Mouse (Mus musculus) gastrocnemius, postnatal 4 days (tissue): ENCODE measurements around the gene Tex50. TPM values are rescaled to one million over a fixed set of nuclear protein-coding genes. Genes with fewer than 3 reads are reported as not detected.
A peak's percentile ranks its signal among the peaks of the same experiment; 100 is the strongest.
"Not testable (repeated sequence)": the region's sequence is repeated elsewhere in the genome, so short reads cannot be mapped to it uniquely, and the experiment has no call there.

Source experiments
- DNase-seq, 2 experiments: peaks; one replicate each; pipeline ENCODE4 v3.0.0; 2021 to 2022; ENCODE audit warnings: low spot score in 2 of 2, mixed read lengths in 2 of 2
- long read RNA-seq, 2 experiments: library from polyadenylated mRNA; stranded (forward); transcript quantifications; one replicate each; pipeline ENCODE4 v2.0.0; 2021
- total RNA-seq, 2 experiments: library from RNA; stranded (reverse); gene quantifications; 2 replicates each; pipeline ENCODE4 v1.2.3; 2021

The Tex50 gene
- total RNA-seq = not detected
- long read RNA-seq, experiment 1 = 0 reads
- long read RNA-seq, experiment 2 = 0 reads

DNA sequence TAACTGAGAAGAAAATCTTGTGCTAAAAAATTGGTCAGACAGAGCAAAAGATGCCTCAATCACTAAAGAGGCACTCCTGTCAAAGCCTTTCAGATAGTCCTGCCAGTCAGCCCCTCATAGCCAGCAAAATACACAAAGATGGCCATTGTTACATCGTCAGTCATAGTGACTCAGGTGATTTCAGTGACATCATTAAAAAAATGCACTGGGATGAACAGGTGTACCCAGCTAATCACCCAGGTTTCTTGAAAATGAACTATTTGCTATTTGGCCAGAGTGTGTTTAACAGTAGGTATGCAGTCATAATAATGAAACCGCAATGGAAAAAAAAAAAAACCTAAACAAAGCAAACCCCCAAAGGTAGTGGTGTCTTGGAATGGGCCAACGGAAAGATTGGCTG lies at the start of gene Tex50:
Tex50 (minus strand) TSS at position 101 of the 400 bp plus-strand sequence.
- no peak for DNase-seq

DNA sequence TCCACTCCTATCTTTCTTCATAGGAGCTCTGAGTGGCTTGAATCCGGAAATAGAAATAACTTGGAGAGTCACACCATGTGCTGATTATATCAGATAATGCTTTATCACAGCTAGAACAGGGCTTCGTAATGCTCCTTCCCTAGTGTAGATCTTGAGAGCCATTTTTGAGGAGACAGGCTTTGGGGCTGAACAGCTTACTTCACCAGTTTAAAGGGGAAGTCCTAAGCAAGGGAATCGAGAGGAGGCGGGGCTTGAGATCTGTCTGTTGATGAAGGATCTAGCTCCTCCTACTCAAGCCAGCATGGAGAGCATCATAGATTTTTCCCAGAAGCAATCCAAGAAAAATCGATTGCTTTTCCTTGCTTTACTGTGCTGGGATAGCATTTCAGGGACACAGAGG lies 40.7 kb upstream of the Tex50 start:
- DNase-seq = no peak

DNA sequence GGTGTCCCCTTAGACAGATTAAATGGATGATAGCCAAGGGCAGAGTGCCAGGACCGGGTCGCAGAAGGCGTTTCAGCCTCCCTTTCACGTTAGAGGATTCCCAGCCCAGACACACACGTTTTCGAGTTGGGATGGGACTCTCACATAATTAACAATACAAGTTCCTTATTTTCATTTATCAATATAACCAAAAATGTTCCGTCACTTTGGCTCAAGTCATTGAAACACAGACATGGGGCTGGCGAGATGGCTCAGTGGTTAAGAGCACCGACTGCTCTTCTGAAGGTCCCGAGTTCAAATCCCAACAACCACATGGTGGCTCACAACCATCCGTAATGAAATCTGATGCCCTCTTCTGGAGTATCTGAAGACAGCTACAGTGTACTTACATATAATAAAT lies 37.2 kb upstream of the Tex50 start:
- not testable (repeated sequence) for DNase-seq

DNA sequence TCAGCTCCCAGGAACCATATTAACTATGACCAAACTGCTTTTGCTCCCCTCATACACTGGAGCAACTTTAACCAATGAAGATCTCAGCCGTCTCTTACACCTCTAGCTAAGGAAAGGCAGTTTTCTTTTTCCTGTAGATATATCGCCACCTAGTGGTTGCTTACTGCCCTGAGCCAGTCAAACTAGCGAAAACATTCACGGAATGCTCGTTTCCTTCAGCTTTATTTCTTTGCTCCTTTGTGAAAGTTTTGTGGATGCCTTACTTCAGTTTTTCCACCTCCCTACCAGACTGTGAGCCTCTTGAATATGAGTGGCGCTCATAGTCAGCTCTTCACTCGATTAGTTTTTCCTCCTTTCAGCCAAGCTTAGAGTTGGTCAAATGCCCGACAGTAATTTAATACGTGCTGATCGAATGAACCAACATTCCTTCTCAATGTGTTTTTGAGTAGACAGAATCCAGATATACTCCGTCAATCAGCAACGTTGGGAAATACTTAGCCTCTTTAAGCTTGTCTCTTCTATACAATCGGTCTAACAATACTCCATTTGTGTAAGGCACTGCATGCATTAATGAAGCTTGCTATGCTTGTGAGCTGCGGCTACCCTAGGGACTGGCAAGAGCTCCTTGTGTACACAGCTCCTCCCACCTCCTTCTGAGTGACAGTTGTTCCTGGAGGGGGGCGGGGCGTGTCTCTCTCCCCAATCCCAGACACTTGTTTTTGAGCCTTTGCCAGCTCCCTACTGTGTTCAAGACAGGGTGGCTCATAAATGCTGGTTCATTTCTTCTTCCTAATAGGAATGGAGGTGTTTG lies 36.6 kb upstream of the Tex50 start:
- peak; percentile 50 to 78 for DNase-seq

DNA sequence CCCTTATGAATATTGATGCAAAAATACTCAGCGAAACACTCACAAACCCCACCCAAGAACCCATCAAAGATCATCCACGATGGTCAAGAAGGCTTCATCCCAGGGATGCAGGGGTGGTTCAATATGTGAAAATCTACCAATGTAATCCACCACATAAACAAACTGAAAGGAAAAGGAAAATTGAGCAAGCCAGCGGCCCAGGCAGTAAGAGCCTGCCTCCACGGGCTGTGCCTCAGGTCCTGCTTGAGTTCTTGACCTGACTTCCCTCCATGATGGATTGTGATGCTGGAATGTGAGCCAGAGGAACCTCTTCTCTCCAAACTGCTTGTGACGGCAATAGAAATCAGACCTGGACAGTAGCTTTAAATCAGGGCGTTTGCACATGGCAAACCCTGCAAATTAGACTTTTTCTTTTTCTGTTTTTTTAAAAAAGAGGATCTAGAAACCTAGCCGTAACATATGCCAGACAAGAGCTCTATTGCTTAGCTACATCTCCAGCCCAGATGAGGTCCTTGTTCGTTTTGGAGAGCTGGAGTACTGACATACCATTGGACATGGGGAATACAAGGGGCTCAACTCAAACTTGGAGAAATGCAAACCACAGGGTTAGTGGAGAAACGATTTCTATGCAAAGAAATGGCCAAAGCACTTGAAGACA lies 31.3 kb upstream of the Tex50 start:
- no peak for DNase-seq

DNA sequence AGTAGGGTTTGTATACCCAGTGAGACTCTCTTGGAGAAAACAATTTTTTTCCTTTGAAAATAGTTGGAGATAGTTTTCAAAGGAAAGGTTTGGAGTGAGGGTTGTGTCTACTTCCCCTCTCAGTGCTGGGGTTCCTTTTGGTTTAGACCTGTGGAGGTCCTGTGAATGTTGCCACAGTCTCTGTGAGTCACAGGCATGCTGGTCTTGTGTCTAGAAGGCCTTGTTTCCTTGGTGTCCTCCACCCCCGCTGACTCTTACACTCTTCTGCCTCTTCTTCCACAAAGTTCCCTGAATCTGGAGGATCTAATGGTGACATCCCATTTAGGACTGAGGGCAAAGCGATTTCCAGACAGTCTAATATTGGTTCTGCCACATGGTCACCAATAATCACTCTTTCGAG lies 26.3 kb upstream of the Tex50 start:
- no peak for DNase-seq

DNA sequence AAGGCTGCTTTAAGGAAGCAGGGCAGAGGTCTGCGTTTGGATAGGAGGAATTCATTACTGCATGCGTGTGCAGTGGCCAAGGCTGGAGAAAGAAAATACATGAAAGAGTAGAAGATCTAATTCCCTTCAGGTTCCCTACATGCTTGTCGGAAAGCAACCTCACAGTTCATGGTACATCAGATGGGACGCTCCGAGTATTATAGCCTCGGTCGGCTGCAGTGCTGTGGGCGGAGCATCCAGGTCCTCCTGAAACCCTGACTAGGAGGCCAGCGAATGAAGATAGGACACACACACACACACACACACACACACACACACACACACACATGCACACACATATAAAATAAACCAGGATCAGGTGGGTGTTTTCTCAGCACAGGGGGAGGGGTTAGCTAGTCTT lies 24.6 kb upstream of the Tex50 start:
- no peak for DNase-seq

DNA sequence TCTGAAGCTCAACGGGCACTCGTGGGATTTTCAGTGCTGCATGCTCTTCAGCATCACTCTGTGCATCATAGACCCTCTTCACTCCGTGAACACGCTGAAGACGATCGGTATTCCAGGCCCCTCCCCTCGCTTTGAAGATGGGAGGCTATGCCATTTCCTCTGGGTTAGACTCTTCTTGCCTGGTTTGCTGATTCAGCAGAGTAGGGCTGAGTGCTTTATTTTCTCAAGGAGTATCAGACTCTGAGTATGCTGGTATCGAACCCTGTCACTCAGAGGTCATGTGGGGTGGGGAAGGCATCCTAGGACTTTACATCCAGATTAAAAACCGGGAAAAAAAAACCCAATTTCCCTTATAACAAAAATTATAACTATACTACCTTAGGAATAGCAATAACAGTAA lies 23.3 kb upstream of the Tex50 start:
- DNase-seq = no peak

DNA sequence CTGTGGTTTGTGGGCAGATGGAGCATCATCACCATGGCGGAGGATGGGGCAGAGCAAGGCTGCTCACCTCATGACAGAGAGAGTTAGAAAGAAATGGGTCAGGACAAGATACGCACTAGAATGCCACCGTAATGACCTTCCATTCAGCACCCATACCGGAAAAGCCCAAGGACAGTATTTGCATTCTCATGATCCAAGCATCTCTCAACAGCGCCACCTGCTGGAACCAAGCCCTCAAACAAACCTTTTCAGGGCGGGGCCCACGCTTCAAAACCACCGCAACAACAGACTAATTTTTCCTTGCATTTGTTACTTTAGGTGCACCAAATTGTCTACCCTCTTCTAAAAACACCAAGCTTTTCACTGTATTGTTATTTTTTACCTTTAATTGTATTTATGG lies 21.6 kb upstream of the Tex50 start:
- peak in 1 of 2 experiments; percentile 39 for DNase-seq

DNA sequence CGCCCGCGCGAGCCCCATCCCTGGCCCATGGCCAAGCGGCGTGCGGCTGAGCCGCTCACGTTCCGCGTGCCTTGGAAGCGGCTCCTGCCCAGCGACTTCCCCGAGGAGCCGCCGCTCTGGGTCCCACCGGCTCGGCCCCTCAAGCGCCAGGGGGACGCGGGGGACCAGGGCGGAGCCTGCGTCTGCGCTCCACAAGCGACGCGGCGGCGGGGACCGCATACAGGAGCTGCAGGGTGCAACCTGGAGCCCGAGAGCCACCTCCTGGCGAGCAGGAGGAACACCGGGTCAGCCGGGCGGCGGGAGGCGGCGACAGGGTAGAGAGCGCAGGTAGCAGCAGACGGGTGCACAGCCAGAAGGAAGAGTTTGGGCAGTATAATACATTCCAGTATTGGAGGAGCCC lies 11.5 kb upstream of the Tex50 start:
- DNase-seq = peak; percentile 26 to 56

DNA sequence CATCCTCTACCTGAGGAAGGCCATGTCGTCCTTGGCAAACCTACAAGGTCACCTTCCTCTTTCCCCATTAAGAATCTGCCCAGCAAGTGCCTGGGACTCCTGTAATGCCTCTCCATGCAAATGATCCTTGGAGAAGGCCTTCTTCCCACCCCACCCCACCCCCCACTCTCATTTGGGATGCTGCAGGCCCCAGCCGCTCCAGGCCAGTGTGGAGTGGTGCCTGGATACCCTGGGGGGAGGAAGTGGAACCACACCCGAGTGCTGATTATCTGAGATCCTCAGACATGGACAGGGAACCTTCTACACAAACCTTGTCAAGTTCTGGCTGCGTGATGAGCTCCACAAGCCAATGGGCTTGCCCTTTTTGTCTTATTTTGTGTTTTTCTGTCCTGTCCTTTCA lies 1.2 kb upstream of the Tex50 start:
- DNase-seq = no peak

DNA sequence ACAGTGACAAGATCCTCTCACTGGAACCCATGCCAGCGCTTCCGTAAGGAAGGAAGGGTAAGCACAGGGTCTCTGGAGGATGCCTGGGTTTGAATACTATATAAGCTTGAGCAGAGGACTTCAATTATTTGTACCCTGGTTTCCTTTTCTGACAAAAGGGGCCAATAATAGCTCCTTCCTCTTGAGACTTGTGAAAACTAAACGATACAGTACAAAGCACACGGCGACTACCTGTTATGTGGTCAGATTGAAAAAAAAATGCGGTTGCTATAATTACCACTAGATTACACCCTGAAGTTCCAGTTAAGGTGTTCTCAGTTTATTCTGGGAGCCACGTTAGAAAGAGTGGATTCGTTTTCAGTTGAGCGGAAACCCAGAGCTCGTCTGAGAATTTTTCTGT lies 2.6 kb downstream of the Tex50 start:
- no peak for DNase-seq

DNA sequence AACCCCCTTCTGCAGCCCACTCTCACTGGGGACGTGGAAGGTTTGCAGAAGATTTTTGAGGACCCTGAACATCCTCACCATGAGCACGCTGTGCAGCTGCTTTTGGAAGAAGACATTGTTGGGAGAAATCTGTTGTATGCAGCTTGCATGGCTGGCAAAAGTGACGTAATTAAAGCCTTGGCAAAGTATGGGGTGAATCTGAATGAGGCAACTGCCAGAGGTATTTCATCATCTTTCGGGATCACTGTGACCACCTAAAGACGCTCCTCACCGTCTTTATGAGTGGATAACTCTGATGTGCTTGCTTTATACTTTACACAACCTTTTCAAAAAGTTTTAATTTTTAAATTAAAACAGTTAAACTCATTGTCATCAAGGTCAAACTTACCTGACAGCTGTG lies 8.0 kb downstream of the Tex50 start:
- DNase-seq = no peak

DNA sequence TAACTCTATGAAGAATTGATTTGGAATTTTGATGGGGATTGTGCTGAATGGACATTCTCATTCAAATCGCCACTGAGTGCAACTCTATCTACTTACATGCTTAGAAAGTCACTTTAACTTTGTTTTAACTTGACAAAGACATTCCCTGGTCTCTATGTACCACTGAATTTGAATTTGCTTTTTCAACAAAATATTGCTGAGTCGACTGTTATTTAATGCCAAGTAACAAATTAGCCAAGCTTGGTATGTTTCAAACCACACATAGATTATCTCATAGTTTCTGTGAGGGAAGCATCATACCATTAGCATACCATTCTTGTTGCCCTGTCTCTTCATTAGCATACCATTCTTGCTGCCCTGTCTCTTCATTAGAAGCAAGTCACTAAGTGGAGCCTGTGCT lies 11.2 kb downstream of the Tex50 start:
- DNase-seq = no peak

DNA sequence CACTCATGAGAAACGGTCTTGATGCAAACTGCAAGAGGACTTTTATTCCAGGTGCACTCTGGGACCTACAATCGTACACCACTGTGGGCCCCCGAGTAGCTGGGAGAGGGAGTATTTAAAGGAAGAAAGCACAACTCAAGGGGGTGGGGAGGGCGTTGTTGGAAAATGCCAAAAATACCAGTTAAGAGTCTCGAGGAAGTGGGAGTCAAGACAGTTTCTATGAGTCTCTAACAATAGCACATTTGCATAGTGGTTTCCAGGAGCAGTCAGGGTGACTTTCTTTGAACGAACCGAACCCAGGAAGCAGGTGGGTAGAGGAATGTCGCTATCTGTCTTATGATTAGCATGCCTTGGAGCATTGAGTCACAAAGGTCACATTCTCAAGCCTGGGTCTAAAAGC lies 13.5 kb downstream of the Tex50 start:
- not testable (repeated sequence) for DNase-seq

DNA sequence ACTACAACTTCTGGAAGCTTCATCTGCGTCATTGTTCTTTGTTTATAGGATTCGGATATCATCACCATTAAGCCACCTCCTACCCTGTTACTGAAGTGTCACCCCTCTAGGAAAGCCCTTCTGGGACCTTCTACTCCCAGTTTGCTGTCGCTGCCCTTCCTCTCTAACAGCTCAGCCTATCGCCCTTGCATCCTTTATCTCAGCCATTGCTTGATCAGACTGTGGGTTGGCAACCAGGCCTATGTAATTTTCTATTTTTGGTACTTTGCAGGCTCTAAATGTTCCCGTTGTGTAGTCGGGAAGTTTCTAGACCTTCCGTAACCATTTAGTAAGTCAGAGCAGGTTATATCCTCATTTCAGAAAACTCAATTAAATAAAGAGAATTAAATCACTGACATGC lies 15.9 kb downstream of the Tex50 start:
- DNase-seq = no peak

DNA sequence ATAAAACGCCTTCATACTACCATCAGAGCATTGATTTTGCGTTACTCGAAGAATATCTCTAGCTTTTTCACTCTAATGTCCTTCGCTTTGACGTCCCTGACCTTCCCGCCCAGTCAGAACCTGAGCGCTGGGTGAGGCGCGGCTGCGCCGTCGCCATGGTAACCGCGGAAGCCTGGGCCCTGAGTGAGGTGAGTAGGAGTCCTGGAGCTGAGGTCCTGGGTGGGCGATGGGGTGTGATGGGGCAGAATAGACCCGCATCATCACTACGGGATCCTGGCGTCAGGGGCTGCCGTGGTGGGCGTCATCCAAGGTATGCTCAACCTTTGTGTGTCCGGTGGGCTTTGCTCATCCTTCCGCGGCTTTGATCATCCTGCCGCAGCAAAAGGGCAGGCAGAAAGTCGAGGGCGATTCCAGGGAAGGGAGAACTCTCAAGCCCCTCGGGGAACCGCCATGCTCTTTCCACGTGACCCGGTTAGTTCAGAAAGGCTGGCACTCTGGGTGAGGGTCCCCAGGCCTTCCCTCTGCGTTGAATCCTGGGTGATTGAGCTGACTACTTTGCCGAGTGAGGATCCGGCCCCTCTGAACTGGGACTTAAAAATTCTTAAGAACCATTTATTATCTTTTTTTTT lies 16.5 kb downstream of the Tex50 start, which contains the start of gene Ankrd45:
Ankrd45 (plus strand) TSS at position 161 of the 629 bp plus-strand sequence.
- DNase-seq = peak in 1 of 2 experiments; percentile 9

DNA sequence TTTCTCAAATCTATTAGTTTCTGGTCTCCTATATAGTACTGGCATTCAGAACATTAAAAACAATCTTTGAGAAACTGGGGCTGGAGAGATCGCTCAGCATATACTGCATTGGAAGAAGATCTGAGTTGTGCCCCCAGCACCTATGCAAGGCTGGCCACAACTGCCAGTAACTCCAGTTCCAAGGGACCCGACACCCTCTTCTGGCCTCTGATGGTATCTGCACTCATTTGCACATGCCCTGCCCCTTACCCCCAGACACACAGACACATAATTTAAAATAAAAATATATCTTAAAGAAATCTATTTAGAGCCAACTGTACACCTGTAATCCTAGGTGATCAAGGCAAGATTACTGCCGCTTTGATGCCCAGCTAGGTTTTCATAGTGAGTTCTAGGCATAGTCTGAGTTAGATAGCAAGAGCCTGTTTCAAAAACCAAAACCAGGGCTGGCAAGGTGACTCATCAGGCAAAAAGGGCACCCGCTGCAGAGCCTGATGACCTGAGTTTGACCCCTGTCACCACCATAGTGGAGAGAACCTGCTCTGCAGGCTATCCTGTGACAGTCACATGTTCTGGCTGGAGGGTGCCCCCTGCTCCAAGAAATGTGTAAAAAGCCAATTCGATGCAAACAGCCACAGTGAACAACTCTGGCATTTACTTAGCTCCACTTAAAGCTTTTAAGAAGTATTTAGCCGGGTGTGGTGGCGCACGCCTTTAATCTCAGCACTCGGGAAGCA lies 18.9 kb downstream of the Tex50 start:
- DNase-seq = no peak

DNA sequence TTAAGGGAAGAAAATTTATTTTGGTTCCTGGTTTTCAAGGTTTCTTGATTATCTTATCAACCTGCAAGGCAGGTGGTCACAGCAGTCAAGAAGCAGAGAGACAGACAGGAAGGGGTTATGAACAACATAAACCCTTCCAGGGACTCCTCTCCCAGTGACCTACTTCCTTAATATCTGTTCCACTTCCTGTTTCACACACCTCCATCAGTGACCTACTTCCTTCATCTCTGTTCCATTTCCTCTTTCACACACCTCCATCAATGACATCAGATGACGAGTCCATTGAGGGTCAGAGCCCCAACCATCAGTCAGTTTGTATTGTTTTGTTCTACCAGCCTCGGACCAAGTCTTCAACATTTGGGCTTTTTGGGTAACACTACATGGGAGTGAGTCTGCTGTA lies 19.6 kb downstream of the Tex50 start:
- no peak for DNase-seq

DNA sequence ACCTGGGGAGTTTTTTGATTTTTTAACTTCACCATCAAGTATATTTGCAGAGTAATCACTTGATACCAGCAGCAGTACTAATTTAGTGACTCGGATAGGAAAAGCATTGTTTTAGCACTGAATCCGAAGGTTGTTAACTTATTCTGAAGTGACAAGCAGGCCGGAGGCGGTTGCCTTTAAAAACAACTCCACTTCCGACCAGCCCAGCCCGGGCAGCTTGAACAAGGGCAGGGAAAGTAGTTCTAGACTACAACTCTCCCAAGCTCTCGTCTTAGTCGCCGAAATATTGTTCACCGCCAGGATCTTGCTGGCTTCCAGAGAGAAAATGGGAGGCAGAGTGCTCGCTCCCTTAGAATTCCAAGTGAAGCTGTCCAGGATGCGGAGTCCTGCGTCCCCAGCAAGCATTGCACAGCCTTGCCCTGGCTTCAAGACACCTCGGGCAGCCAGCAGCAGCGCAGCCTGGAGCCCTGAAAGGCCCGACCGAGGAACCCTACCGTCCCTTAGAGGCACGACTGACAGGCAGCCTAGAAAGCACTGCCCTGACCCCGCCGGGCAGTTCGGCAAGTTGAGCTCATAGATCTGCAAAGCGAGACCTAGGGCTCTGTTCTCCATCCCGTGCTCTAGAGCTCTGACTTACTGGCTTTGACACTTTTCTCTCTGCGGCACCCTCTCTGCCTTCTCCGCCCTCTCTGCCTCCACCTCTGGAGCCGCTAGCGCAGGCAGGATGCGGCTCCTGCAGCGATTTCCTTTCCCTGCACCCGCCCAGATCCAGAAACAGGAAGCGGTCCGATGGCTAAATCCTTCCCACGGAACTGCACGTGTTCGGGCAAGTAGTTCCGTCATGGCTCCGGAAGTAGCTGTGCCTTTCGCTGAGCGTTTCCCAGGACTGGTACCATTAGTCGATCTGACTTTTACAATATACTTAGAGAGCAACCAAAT lies 28.1 kb downstream of the Tex50 start, which contains the start of gene Klhl20:
Klhl20 (minus strand) TSS at position 786 of the 939 bp plus-strand sequence.
- DNase-seq = peak; percentile 83 to 89
